Mouse (Mus musculus) MEL (cell line): ENCODE data around the gene Tmco2. TPM values are rescaled to one million over a fixed set of nuclear protein-coding genes. Genes with fewer than 3 reads are reported as not detected.

Source experiments
- DNase-seq: peaks from one replicate; pipeline ENCODE4 v3.0.0; 2011; ENCODE audit warnings: low read depth, low spot score
- H3K27ac ChIP-seq: 2 replicates; pipeline ENCODE4 v1.5.1; 2012; ENCODE audit warnings: low read depth, mild to moderate bottlenecking, control low read depth, low read length, moderate library complexity; ENCODE audit not compliant: control insufficient read depth
- H3K27me3 ChIP-seq, 2 experiments: fragments of 150-350 bp in 1 of 2; sonication (generic) in 1 of 2; 2 replicates each; pipeline ENCODE4 v1.6.1; 2012; ENCODE audit warnings: low read length in 2 of 2, mild to moderate bottlenecking in 2 of 2, improper control_type of control experiment in 1 of 2, moderate library complexity in 1 of 2; ENCODE audit not compliant: insufficient read depth in 2 of 2, control insufficient read depth in 1 of 2
- H3K36me3 ChIP-seq, 2 experiments: 2 replicates each; pipeline ENCODE4 v1.6.1; 2012 to 2014; ENCODE audit warnings: low read length in 2 of 2, improper control_type of control experiment in 1 of 2, inconsistent platforms in 1 of 2, mild to moderate bottlenecking in 1 of 2; ENCODE audit not compliant: insufficient read depth in 2 of 2, control insufficient read depth in 1 of 2
- H3K4me1 ChIP-seq, 2 experiments: fragments of 150-350 bp in 1 of 2; sonication (generic) in 1 of 2; 2 replicates each; pipeline ENCODE4 v1.6.1; 2012; ENCODE audit warnings: low read length in 2 of 2, improper control_type of control experiment in 1 of 2, mild to moderate bottlenecking in 1 of 2; ENCODE audit not compliant: insufficient read depth in 2 of 2, control insufficient read depth in 1 of 2
- H3K4me3 ChIP-seq, 2 experiments: fragments of 150-350 bp in 1 of 2; sonication (generic) in 1 of 2; 2 replicates each; pipeline ENCODE4 v1.5.1; 2012; ENCODE audit warnings: low read depth in 2 of 2, low read length in 2 of 2, mild to moderate bottlenecking in 2 of 2, moderate library complexity in 2 of 2, control low read depth in 1 of 2, improper control_type of control experiment in 1 of 2; ENCODE audit not compliant: control insufficient read depth in 1 of 2, insufficient read depth in 1 of 2
- H3K79me2 ChIP-seq: 2 replicates; pipeline ENCODE4 v1.6.1; 2012; ENCODE audit warnings: mild to moderate bottlenecking, low read length, moderate library complexity; ENCODE audit not compliant: control insufficient read depth, poor library complexity, insufficient read depth
- H3K9ac ChIP-seq: 2 replicates; pipeline ENCODE4 v1.6.1; 2012; ENCODE audit warnings: low read depth, mild to moderate bottlenecking, control low read depth, low read length, moderate library complexity; ENCODE audit not compliant: control insufficient read depth, poor library complexity, severe bottlenecking
- H3K9me3 ChIP-seq: fragments of 150-350 bp; sonication (generic); replicated peaks from 2 replicates; pipeline ENCODE4 v1.6.1; 2012; ENCODE audit warnings: mild to moderate bottlenecking, low read length, improper control_type of control experiment, moderate library complexity; ENCODE audit not compliant: insufficient read depth
- BHLHE40 ChIP-seq: IDR thresholded peaks from 2 replicates; pipeline ENCODE4 v1.6.1; 2012; ENCODE audit warnings: low read depth, mild to moderate bottlenecking, inconsistent platforms, low read length, improper control_type of control experiment, borderline replicate concordance
- CHD1 ChIP-seq: IDR thresholded peaks from 2 replicates; pipeline ENCODE4 v1.6.1; 2012; ENCODE audit warnings: low read depth, mild to moderate bottlenecking, inconsistent platforms, low read length, improper control_type of control experiment
- CTCF ChIP-seq, 3 experiments: IDR thresholded peaks in 2 of 3; conservative IDR thresholded peaks in 1 of 3; 2 replicates each; pipeline ENCODE4 v1.5.1; 2011 to 2012; ENCODE audit warnings: low read length in 3 of 3, low read depth in 2 of 3, mild to moderate bottlenecking in 2 of 3, improper control_type of control experiment in 1 of 3, inconsistent platforms in 1 of 3, mixed read lengths in 1 of 3, moderate library complexity in 1 of 3; ENCODE audit not compliant: control insufficient read depth in 1 of 3, insufficient read depth in 1 of 3, poor library complexity in 1 of 3, severe bottlenecking in 1 of 3
- E2F4 ChIP-seq: IDR thresholded peaks from 2 replicates; pipeline ENCODE4 v1.6.1; 2011; ENCODE audit warnings: low read depth, low read length, improper control_type of control experiment, borderline replicate concordance
- ETS1 ChIP-seq: IDR thresholded peaks from 2 replicates; pipeline ENCODE4 v1.6.1; 2012; ENCODE audit warnings: low read depth, mild to moderate bottlenecking, inconsistent platforms, low read length, improper control_type of control experiment, moderate library complexity
- GABPA ChIP-seq: IDR thresholded peaks from 2 replicates; pipeline ENCODE4 v1.6.1; 2012; ENCODE audit warnings: low read depth, mild to moderate bottlenecking, inconsistent platforms, low read length, improper control_type of control experiment, moderate library complexity
- GATA1 ChIP-seq: IDR thresholded peaks from 2 replicates; pipeline ENCODE4 v1.6.1; 2011; ENCODE audit warnings: low read depth, low read length, improper control_type of control experiment
- HCFC1 ChIP-seq: IDR thresholded peaks from 2 replicates; pipeline ENCODE4 v1.6.1; 2012; ENCODE audit warnings: low read depth, mild to moderate bottlenecking, inconsistent platforms, low read length, improper control_type of control experiment, moderate library complexity
- JUND ChIP-seq: IDR thresholded peaks from 2 replicates; pipeline ENCODE4 v1.6.1; 2011; ENCODE audit warnings: low read depth, mild to moderate bottlenecking, improper control_type of control experiment, low read length
- MAX ChIP-seq: IDR thresholded peaks from 2 replicates; pipeline ENCODE4 v1.6.1; 2011; ENCODE audit warnings: low read length, improper control_type of control experiment
- MEF2A ChIP-seq: IDR thresholded peaks from 2 replicates; pipeline ENCODE4 v1.6.1; 2014; ENCODE audit warnings: low read depth, mild to moderate bottlenecking, inconsistent platforms, low read length, improper control_type of control experiment; ENCODE audit not compliant: poor library complexity, insufficient replicate concordance, severe bottlenecking; ENCODE audit errors: extremely low read depth
- MYC ChIP-seq: IDR thresholded peaks from 2 replicates; pipeline ENCODE4 v1.6.1; 2011; ENCODE audit warnings: low read depth, mild to moderate bottlenecking, low read length, improper control_type of control experiment, moderate library complexity
- NELFE ChIP-seq: IDR thresholded peaks from 2 replicates; pipeline ENCODE4 v1.6.1; 2011; ENCODE audit warnings: low read depth, low read length, improper control_type of control experiment
- NRF1 ChIP-seq: IDR thresholded peaks from 2 replicates; pipeline ENCODE4 v1.6.1; 2014; ENCODE audit warnings: low read depth, mild to moderate bottlenecking, inconsistent platforms, low read length, improper control_type of control experiment, moderate library complexity; ENCODE audit not compliant: poor library complexity, insufficient read depth, severe bottlenecking
- POLR2A ChIP-seq, 2 experiments: IDR thresholded peaks; 2 replicates each; pipeline ENCODE4 v1.6.1; 2011 to 2012; ENCODE audit warnings: low read length in 2 of 2, mild to moderate bottlenecking in 2 of 2, control low read depth in 1 of 2, improper control_type of control experiment in 1 of 2, low read depth in 1 of 2, moderate library complexity in 1 of 2; ENCODE audit not compliant: control insufficient read depth in 1 of 2, insufficient read depth in 1 of 2, poor library complexity in 1 of 2
- RCOR1 ChIP-seq: IDR thresholded peaks from 2 replicates; pipeline ENCODE4 v1.6.1; 2012; ENCODE audit warnings: low read depth, mild to moderate bottlenecking, inconsistent platforms, low read length, improper control_type of control experiment
- TBP ChIP-seq: IDR thresholded peaks from 2 replicates; pipeline ENCODE4 v1.8.0; 2011; ENCODE audit warnings: low read depth, low read length, improper control_type of control experiment
- USF2 ChIP-seq, 2 experiments: IDR thresholded peaks; 2 replicates each; pipeline ENCODE4 v1.6.1; 2011 to 2012; ENCODE audit warnings: improper control_type of control experiment in 2 of 2, low read length in 2 of 2, borderline replicate concordance in 1 of 2, inconsistent platforms in 1 of 2, low read depth in 1 of 2, mild to moderate bottlenecking in 1 of 2; ENCODE audit not compliant: insufficient read depth in 1 of 2
- ZC3H11A ChIP-seq: IDR thresholded peaks from 2 replicates; pipeline ENCODE4 v1.6.1; 2012; ENCODE audit warnings: low read depth, mild to moderate bottlenecking, inconsistent platforms, low read length, improper control_type of control experiment
- ZKSCAN1 ChIP-seq: IDR thresholded peaks from 2 replicates; pipeline ENCODE4 v1.6.1; 2012; ENCODE audit warnings: low read depth, mild to moderate bottlenecking, inconsistent platforms, low read length, improper control_type of control experiment, moderate library complexity
- polyA plus RNA-seq, 2 experiments: library from polyadenylated mRNA; stranded (reverse) in 1 of 2; unstranded in 1 of 2; fragments of >175 nt in 1 of 2; fragments of >200 nt in 1 of 2; gene quantifications; 2 replicates each; pipeline versions ENCODE4 v1.2.1 to v1.2.4; 2012; ENCODE audit warnings: low replicate concordance in 2 of 2, low read depth in 1 of 2; ENCODE audit not compliant: insufficient read length in 2 of 2, insufficient read depth in 1 of 2, missing spikeins in 1 of 2
- total RNA-seq: library from RNA; depleted of rRNA; stranded (reverse); fragments of 300-350 nt; gene quantifications from 2 replicates; pipeline ENCODE4 v1.2.3, GENCODE M21; 2012; rRNA removed

Gene Tmco2
- total RNA-seq = not detected in 2 replicates
- not detected for polyA plus RNA-seq

DNA sequence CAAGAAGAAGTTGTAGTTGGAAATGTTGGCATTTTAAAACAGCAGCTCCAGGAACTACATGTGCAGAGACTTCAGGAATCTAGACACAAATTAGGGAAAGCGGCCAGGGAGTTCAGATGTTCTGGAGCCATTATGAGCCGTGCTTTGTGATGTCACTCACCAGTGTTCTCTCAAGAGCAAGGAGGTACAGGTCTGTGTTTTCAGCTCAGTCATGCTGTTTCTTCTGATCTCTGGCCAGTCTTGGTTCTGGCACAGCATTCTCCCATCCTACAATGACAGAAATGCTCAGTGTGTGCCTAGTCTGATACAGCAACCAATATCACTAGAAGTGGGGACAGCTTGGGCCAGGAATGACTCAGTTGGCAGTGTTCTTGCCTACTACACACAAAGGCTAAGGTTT is at the start of gene Tmco2:
Tmco2 (minus strand) TSS at position 101 of the 400 bp plus-strand sequence.
- Histone ChIP-seq H3K9me3 (no peaks in the 10 kb centered on the region), H3K4me1 (no peaks in the 10 kb centered on the region), H3K27ac (no peak within 1 kb of the TSS), H3K79me2 (no peaks in the 10 kb centered on the region), H3K36me3 (no peaks in the 10 kb centered on the region), H3K27me3 (peaks cover 0 to 1% of the 10 kb centered on the region in 2 experiments; a peak in 2 of 4 replicates), H3K4me3 (no peak within 1 kb of the TSS), H3K9ac (no peak within 1 kb of the TSS)
- no peak for DNase-seq
- TF ChIP-seq ZKSCAN1 (no peak), RCOR1 (no peak), USF2 (IDR thresholded peaks at IDR 0.05; ENCODE audit: borderline replicate concordance in 1 of 2, insufficient read depth in 1 of 2, low read depth in 1 of 2, low read length in 2 of 2) (no peak), MEF2A (no peak), CHD1 (no peak), NELFE (no peak), NRF1 (no peak), GATA1 (no peak), POLR2A (IDR thresholded peaks at IDR 0.05; ENCODE audit: control insufficient read depth in 1 of 2, insufficient read depth in 1 of 2, low read depth in 1 of 2, low read length in 2 of 2, poor library complexity in 1 of 2) (no peak), GABPA (no peak), BHLHE40 (no peak), JUND (no peak), MYC (no peak), HCFC1 (no peak), E2F4 (no peak)

- H3K27me3 ChIP-seq = peaks cover 0 to 4% of the 10 kb centered on the region in 2 experiments; a peak in 3 of 4 replicates
Observed at GRCm38 (mm10) chr4:121103304-121103703, 5.7 kb downstream of the Tmco2 start.

More at GRCm38 (mm10) chr4:121103304-121103703, 5.7 kb downstream of the Tmco2 start:
- H3K79me2 ChIP-seq = no peaks in the 10 kb centered on the region
- H3K9ac ChIP-seq = no peak overlapping the region
- H3K4me3 ChIP-seq = no peak overlapping the region
- no peak overlapping the region for H3K27ac ChIP-seq
- no peak for DNase-seq
- H3K4me1 ChIP-seq = peaks cover 0 to 3% of the 10 kb centered on the region in 2 experiments; a peak in 1 of 4 replicates
- no peaks in the 10 kb centered on the region for H3K36me3 ChIP-seq
- no peaks in the 10 kb centered on the region for H3K9me3 ChIP-seq
- TF ChIP-seq CHD1 (no peak), ETS1 (no peak), CTCF (IDR thresholded peaks at IDR 0.05 in 2 of 3, conservative IDR thresholded peaks at IDR 0.05 in 1 of 3; ENCODE audit: control insufficient read depth in 1 of 3, insufficient read depth in 1 of 3, low read depth in 2 of 3, low read length in 3 of 3, poor library complexity in 1 of 3, severe bottlenecking in 1 of 3) (no peak), ZC3H11A (no peak), MAX (no peak), TBP (no peak), GATA1 (no peak)
